Mouse (Mus musculus) testis, adult 10 weeks (tissue): ENCODE results near the gene Fam122c. TPM values are rescaled to one million over a fixed set of nuclear protein-coding genes. Genes with fewer than 3 reads are reported as not detected.

Experiments used
- polyA plus RNA-seq: library from polyadenylated mRNA; stranded (reverse); fragments of 350-450 nt; fragmentation: Illumina TruSeq; extraction: RNeasy Lipid Tissue Mini Kit (QIAGEN cat#74804); gene quantifications from one replicate; pipeline ENCODE4 v1.2.3, GENCODE M21; 2014; ENCODE audit warnings: low read depth, low replicate concordance

Gene Fam122c
- 213 TPM for polyA plus RNA-seq

DNA sequence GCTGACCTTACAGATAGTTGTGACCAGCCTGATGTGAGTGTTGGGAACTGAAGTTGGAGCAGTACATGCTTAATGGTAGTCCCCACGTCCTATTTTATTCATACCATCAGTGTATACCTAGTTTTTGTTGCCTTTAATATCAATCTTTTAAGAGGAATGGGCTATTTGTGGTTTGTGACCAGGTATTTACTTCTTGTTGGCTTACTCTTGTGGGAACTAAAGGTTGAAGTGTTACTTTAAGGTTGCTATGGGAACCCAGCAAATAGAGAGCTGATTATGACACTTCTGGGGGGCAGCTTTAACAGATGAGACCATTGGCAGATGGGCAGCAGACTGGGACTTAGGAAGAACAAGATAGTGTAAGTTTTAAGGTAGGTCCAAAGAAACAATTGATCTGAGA lies at the start of gene Fam122c:
Gene Fam122c (plus strand): TSS at position 301 of the 400 bp plus-strand sequence.

GRCm38 (mm10) chrX:53240011-53240410 lies 33.2 kb upstream of the Fam122c start, which contains the start of gene Plac1:
Gene Plac1, minus strand, starts transcription at chrX:53240111.

GRCm38 (mm10) chrX:53269289-53270062 lies 3.7 kb upstream of the Fam122c start, which contains the start of gene Fam122b:
Gene Fam122b, minus strand, starts transcription at chrX:53269805.

GRCm38 (mm10) chrX:53370366-53370740 lies 97.1 kb downstream of the Fam122c start, which contains the start of gene Mospd1:
Gene Mospd1, minus strand, starts transcription at chrX:53370502.

Other genes with a start within 250 kb of the Fam122c start
- 5.5 TPM for gene Plac1, start 33.3 kb upstream of the Fam122c start, polyA plus RNA-seq
- gene Fam122b, start 3.6 kb upstream of the Fam122c start, polyA plus RNA-seq: 4.7 TPM
- 12.3 TPM for gene Mospd1, start 97.1 kb downstream of the Fam122c start, polyA plus RNA-seq
- gene Etd, start 161.5 kb downstream of the Fam122c start, polyA plus RNA-seq: 34.9 TPM